Mouse (Mus musculus): ENCODE data around the gene Traf4.
"Not testable (repeated sequence)": the region's sequence is repeated elsewhere in the genome, so short reads cannot be mapped to it uniquely, and the experiment has no call there.

GRCm38 (mm10) chr11:78135314-78135713 lies 30.1 kb downstream of the Traf4 start:
- TF ChIP-seq CTCF, EP300 (IDR thresholded peaks at IDR 0.05; ENCODE audit: low read depth): not testable (repeated sequence)

All from liver, embryonic 14.5 days (tissue).